13 mouse cellular contexts compared by ENCODE assay signal in genomic region chr10:83963232-83963760, GRCm38 (mm10).
"Had no signal": no experiment of that assay in that cellular context is flagged by ENCODE, and none has a peak within 500 bp of the region (broad histone marks: within the 10 kb centered on the region; RNA-seq: fewer than 3 reads in every experiment).

No protein-coding gene starts in this region.

- H3K9ac ChIP-seq: kidney, embryonic 15.5 days; limb, embryonic 13.5 days; liver, embryonic 14.5 days; midbrain, embryonic 12.5 days; neural tube, embryonic 12.5 days had no signal

- DNase-seq: kidney, adult 18-20 months; kidney, postnatal 14 days; left cerebral cortex, postnatal 4 days; lung, adult 18-20 months; lung, postnatal 36 days; thymus, adult 18-20 months; thymus, postnatal 25 days had no signal

- H3K4me3 ChIP-seq: kidney, embryonic 15.5 days; limb, embryonic 13.5 days; midbrain, embryonic 12.5 days; neural tube, embryonic 12.5 days had no signal

- H3K36me3 ChIP-seq: kidney, embryonic 15.5 days; limb, embryonic 13.5 days; midbrain, embryonic 12.5 days; neural tube, embryonic 12.5 days had no signal

- H3K27me3 ChIP-seq: kidney, embryonic 15.5 days; limb, embryonic 13.5 days; midbrain, embryonic 12.5 days; neural tube, embryonic 12.5 days had no signal

- H3K4me2 ChIP-seq: kidney, embryonic 15.5 days; limb, embryonic 13.5 days; midbrain, embryonic 12.5 days had no signal

- H3K27ac ChIP-seq: limb, embryonic 13.5 days; liver, embryonic 14.5 days; midbrain, embryonic 12.5 days; neural tube, embryonic 12.5 days; stomach, postnatal 0 days had no signal

- H3K9me3 ChIP-seq: kidney, embryonic 15.5 days; limb, embryonic 13.5 days; midbrain, embryonic 12.5 days; neural tube, embryonic 12.5 days had no signal
